28 mouse cellular contexts compared by ENCODE assay signal in genomic region chr2:73443985-73444384, GRCm38 (mm10). TPM values are rescaled to one million over a fixed set of nuclear protein-coding genes. Genes with fewer than 3 reads are reported as not detected.
DNase-seq lines count a peak whose midpoint lies in the region; ATAC-seq and TF ChIP-seq lines count a peak whose summit lies in the region.
"Had no signal": no experiment of that assay in that cellular context is flagged by ENCODE, and none has a peak within 500 bp of the region (broad histone marks: within the 10 kb centered on the region; RNA-seq: fewer than 3 reads in every experiment).

No protein-coding gene starts in this region.

- no peak overlapping the region for H3K27ac ChIP-seq in forebrain, postnatal 0 days (ENCODE audit: low read depth, low read length)
- no peak overlapping the region for H3K27ac ChIP-seq in forebrain, embryonic 16.5 days (ENCODE audit: low read length)
- peak overlapping the region; percentile 72; the same call in 1 of the 2 replicates for H3K27ac ChIP-seq in layer of hippocampus, adult 2 months
- no peak overlapping the region; the same call in 1 of the 2 replicates for H3K27ac ChIP-seq in midbrain, postnatal 0 days (ENCODE audit: low read depth, low read length)
- H3K27ac ChIP-seq in midbrain, embryonic 10.5 days (replicated peaks) = no peak overlapping the region
- H3K27ac ChIP-seq: hindbrain, embryonic 15.5 days; limb, embryonic 15.5 days; liver, embryonic 14.5 days; neural tube, embryonic 13.5 days; stomach, embryonic 15.5 days had no signal

- no peaks in the 10 kb centered on the region for H3K36me3 ChIP-seq in forebrain, postnatal 0 days (ENCODE audit: insufficient read depth)
- no peaks in the 10 kb centered on the region for H3K36me3 ChIP-seq in forebrain, embryonic 16.5 days (ENCODE audit: control insufficient read depth, insufficient read depth)
- H3K36me3 ChIP-seq in midbrain, postnatal 0 days (ENCODE audit: insufficient read depth, low read length) = no peaks in the 10 kb centered on the region
- H3K36me3 ChIP-seq in midbrain, embryonic 10.5 days = peaks cover 13% of the 10 kb centered on the region
- H3K36me3 ChIP-seq: hindbrain, embryonic 15.5 days; neural tube, embryonic 13.5 days; stomach, embryonic 15.5 days had no signal

- H3K4me2 ChIP-seq in forebrain, postnatal 0 days (ENCODE audit: low read depth) = no peak overlapping the region
- H3K4me2 ChIP-seq in forebrain, embryonic 16.5 days (ENCODE audit: low read length) = no peak overlapping the region
- no peak overlapping the region for H3K4me2 ChIP-seq in midbrain, postnatal 0 days (ENCODE audit: low read depth, low read length, poor library complexity, severe bottlenecking)
- H3K4me2 ChIP-seq: hindbrain, embryonic 15.5 days; limb, embryonic 15.5 days; midbrain, embryonic 11.5 days; neural tube, embryonic 13.5 days; stomach, embryonic 15.5 days had no signal

- no peak overlapping the region for H3K4me3 ChIP-seq in forebrain, postnatal 0 days (ENCODE audit: low read depth, low read length)
- no peak overlapping the region for H3K4me3 ChIP-seq in forebrain, embryonic 16.5 days (replicated peaks; ENCODE audit: low read length)
- no peak overlapping the region for H3K4me3 ChIP-seq in layer of hippocampus, adult 2 months
- no peak overlapping the region for H3K4me3 ChIP-seq in midbrain, postnatal 0 days (ENCODE audit: low read depth, low read length)
- H3K4me3 ChIP-seq in midbrain, embryonic 10.5 days = no peak overlapping the region
- H3K4me3 ChIP-seq: erythroblast, embryonic 14.5 days; hindbrain, embryonic 15.5 days; limb, embryonic 15.5 days; myocyte; neural tube, embryonic 13.5 days; stomach, embryonic 15.5 days had no signal

- ATAC-seq in forebrain, postnatal 0 days = 0 out of 2 replicates have a peak, but pooled peaks have one; percentile 34
- no peak for ATAC-seq in forebrain, embryonic 16.5 days
- no peak for ATAC-seq in midbrain, postnatal 0 days (ENCODE audit: low FRiP score)
- ATAC-seq: CD4-positive, CD25-positive, alpha-beta regulatory T cell, adult 4 months; forebrain, embryonic 14.5 days; intestine, embryonic 16.5 days had no signal

- DNase-seq in forebrain, postnatal 0 days = no peak
- no peak for DNase-seq in layer of hippocampus, adult 2 months (ENCODE audit: low spot score in 2 of 2)
- no peak for DNase-seq in layer of hippocampus, postnatal 25 days (ENCODE audit: extremely low spot score in 1 of 2, low spot score in 1 of 2)
- DNase-seq in midbrain, postnatal 0 days (ENCODE audit: low spot score) = peak; percentile 51
- no peak for DNase-seq in midbrain, embryonic 10.5 days (ENCODE audit: low spot score)
- DNase-seq in urinary bladder, postnatal 14 days (ENCODE audit: low spot score) = no peak
- DNase-seq: adrenal gland, postnatal 25 days; cerebellum, adult 11 months; cerebellum, adult 9-11 months; gastrocnemius, postnatal 25 days; heart, postnatal 36 days; kidney, adult 9 months; kidney, postnatal 14 days; left cerebral cortex, postnatal 4 days; thymus, adult 18-20 months; thymus, postnatal 36 days had no signal

- H3K9me3 ChIP-seq in forebrain, postnatal 0 days (ENCODE audit: low read length) = no peaks in the 10 kb centered on the region
- H3K9me3 ChIP-seq in forebrain, embryonic 16.5 days (ENCODE audit: control insufficient read depth, low read length) = no peaks in the 10 kb centered on the region
- no peaks in the 10 kb centered on the region for H3K9me3 ChIP-seq in midbrain, postnatal 0 days (ENCODE audit: low read length)
- no peaks in the 10 kb centered on the region for H3K9me3 ChIP-seq in midbrain, embryonic 10.5 days (replicated peaks)
- H3K9me3 ChIP-seq: hindbrain, embryonic 15.5 days; limb, embryonic 15.5 days; neural tube, embryonic 13.5 days; stomach, embryonic 15.5 days had no signal

- no peaks in the 10 kb centered on the region for H3K27me3 ChIP-seq in forebrain, postnatal 0 days (ENCODE audit: insufficient read depth, low read length)
- H3K27me3 ChIP-seq in forebrain, embryonic 16.5 days (replicated peaks; ENCODE audit: control insufficient read depth, insufficient read depth, low read length) = no peaks in the 10 kb centered on the region
- no peaks in the 10 kb centered on the region for H3K27me3 ChIP-seq in midbrain, postnatal 0 days (ENCODE audit: insufficient read depth, low read length)
- H3K27me3 ChIP-seq in midbrain, embryonic 10.5 days (ENCODE audit: low read depth, poor library complexity, severe bottlenecking) = no peaks in the 10 kb centered on the region
- H3K27me3 ChIP-seq: hindbrain, embryonic 15.5 days; limb, embryonic 15.5 days; neural tube, embryonic 13.5 days; stomach, embryonic 15.5 days had no signal

- 68% methylated on average over 10 of the region's 10 CpGs for WGBS in forebrain, postnatal 0 days
- 67% methylated on average over 10 of the region's 10 CpGs for WGBS in forebrain, embryonic 16.5 days
- 37% methylated on average over 10 of the region's 10 CpGs for WGBS in midbrain, postnatal 0 days
- WGBS in midbrain, embryonic 10.5 days = 87% methylated on average over 10 of the region's 10 CpGs

- no peak overlapping the region for H3K9ac ChIP-seq in forebrain, postnatal 0 days
- no peak overlapping the region for H3K9ac ChIP-seq in forebrain, embryonic 16.5 days (replicated peaks; ENCODE audit: low read depth, low read length)
- no peak overlapping the region for H3K9ac ChIP-seq in midbrain, postnatal 0 days (replicated peaks; ENCODE audit: low read length, poor library complexity, severe bottlenecking)
- H3K9ac ChIP-seq: hindbrain, embryonic 15.5 days; limb, embryonic 15.5 days; liver, embryonic 14.5 days; neural tube, embryonic 13.5 days; stomach, embryonic 15.5 days had no signal

- TF ChIP-seq CTCF in forebrain, postnatal 0 days (IDR thresholded peaks at IDR 0.05; ENCODE audit: low read depth) = no peak
- no peak for TF ChIP-seq CTCF in layer of hippocampus, adult 2 months (conservative IDR thresholded peaks at IDR 0.05)
- TF ChIP-seq CTCF in midbrain, postnatal 0 days (IDR thresholded peaks at IDR 0.05) = no peak

- H3K4me1 ChIP-seq in forebrain, postnatal 0 days (ENCODE audit: insufficient read depth) = no peaks in the 10 kb centered on the region; the same call in 1 of the 2 replicates
- H3K4me1 ChIP-seq in forebrain, embryonic 16.5 days (replicated peaks; ENCODE audit: control insufficient read depth, insufficient read depth, low read length) = no peaks in the 10 kb centered on the region
- H3K4me1 ChIP-seq in midbrain, postnatal 0 days (ENCODE audit: insufficient read depth, low read length) = 0 out of 2 replicates have a peak, but pooled peaks cover 6% of the 10 kb centered on the region
- H3K4me1 ChIP-seq in midbrain, embryonic 10.5 days = peaks cover 3% of the 10 kb centered on the region; the same call in 1 of the 2 replicates

RNA-seq across cellular contexts. Expression of gene Gpr155, which starts 57.6 kb away (rescaled TPM):
- 12.5 and 20.0 TPM in 2 replicates for total RNA-seq in forebrain, postnatal 0 days (2014; rRNA removed)
- polyA plus RNA-seq in forebrain, postnatal 0 days (2015; fragmentation: Nextera tagmentation; extraction: Ambion mirVana) = 6.2 and 12.5 TPM in 2 replicates
- 12.2 and 14.3 TPM in 2 replicates for polyA plus RNA-seq in forebrain, embryonic 16.5 days (2015; fragmentation: Nextera tagmentation; extraction: Ambion mirVana)
- total RNA-seq in layer of hippocampus, adult 2 months (2021) = 10 to 100 TPM; 58.1 to 65.6 TPM
- 10 to 100 TPM; 54.9 to 62.0 TPM for total RNA-seq in layer of hippocampus, postnatal 25 days (2021)
- 13.6 and 26.5 TPM in 2 replicates for total RNA-seq in midbrain, postnatal 0 days (2014; rRNA removed)
- polyA plus RNA-seq in midbrain, postnatal 0 days (2015; fragmentation: Nextera tagmentation; extraction: Ambion mirVana) = 9.9 and 11.8 TPM in 2 replicates
- polyA plus RNA-seq in midbrain, embryonic 10.5 days (2016; fragmentation: Nextera tagmentation; extraction: Ambion mirVana) = 1.7 and 2.3 TPM in 2 replicates
